Mouse (Mus musculus): ENCODE measurements around the gene Sema4b. TPM values are rescaled to one million over a fixed set of nuclear protein-coding genes. Genes with fewer than 3 reads are reported as not detected.

Gene Sema4b
- polyA plus RNA-seq, 1 experiment from 2014 or later: 24.7 TPM

GRCm38 (mm10) chr7:80199851-80200587 lies 13.4 kb downstream of the Sema4b start:
- Histone ChIP-seq H3K4me2 (replicated peaks) (peak overlapping the region; percentile 86), H3K27me3 (no peaks in the 10 kb centered on the region), H3K9ac (replicated peaks) (0 out of 2 replicates have a peak overlapping the region, but pooled peaks have one; percentile 76), H3K4me3 (peak overlapping the region; percentile 76; the same call in 1 of the 2 replicates), H3K36me3 (no peaks in the 10 kb centered on the region), H3K4me1 (peaks cover 69% of the 10 kb centered on the region), H3K9me3 (no peaks in the 10 kb centered on the region), H3K27ac (replicated peaks) (no peak overlapping the region)
- no peak for ATAC-seq (replicated peaks)
- WGBS: 86% methylated on average over 11 of the region's 11 CpGs

DNA sequence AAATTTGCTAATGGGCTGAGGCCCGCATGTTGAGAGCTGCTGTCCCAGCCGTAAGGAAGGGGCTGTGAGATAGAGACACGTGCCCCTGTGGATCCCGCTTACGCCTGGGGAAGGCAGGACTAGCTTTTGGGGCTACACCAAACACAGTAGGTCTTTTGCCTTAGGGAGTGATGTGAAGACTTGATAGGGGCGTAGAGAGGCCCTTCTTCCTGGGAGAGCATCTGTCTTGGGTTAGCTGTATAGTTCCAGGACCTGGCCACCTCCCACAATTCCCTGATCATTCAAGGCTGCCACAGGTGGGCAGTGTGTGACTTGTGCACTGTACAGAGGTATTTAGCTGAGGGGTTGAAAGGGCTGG lies 13.9 kb downstream of the Sema4b start:
- 87% methylated on average over 6 of the region's 6 CpGs for WGBS
- H3K9me3 ChIP-seq: no peaks in the 10 kb centered on the region
- peaks cover 72% of the 10 kb centered on the region for H3K4me1 ChIP-seq
- 0 out of 2 replicates have a peak overlapping the region, but pooled peaks have one; percentile 86 for H3K4me2 ChIP-seq (replicated peaks)
- no peak for ATAC-seq (replicated peaks)
- H3K9ac ChIP-seq (replicated peaks): no peak overlapping the region
- H3K27me3 ChIP-seq: no peaks in the 10 kb centered on the region
- H3K27ac ChIP-seq (replicated peaks): no peak overlapping the region
- no peak overlapping the region for H3K4me3 ChIP-seq
- no peaks in the 10 kb centered on the region for H3K36me3 ChIP-seq

DNA sequence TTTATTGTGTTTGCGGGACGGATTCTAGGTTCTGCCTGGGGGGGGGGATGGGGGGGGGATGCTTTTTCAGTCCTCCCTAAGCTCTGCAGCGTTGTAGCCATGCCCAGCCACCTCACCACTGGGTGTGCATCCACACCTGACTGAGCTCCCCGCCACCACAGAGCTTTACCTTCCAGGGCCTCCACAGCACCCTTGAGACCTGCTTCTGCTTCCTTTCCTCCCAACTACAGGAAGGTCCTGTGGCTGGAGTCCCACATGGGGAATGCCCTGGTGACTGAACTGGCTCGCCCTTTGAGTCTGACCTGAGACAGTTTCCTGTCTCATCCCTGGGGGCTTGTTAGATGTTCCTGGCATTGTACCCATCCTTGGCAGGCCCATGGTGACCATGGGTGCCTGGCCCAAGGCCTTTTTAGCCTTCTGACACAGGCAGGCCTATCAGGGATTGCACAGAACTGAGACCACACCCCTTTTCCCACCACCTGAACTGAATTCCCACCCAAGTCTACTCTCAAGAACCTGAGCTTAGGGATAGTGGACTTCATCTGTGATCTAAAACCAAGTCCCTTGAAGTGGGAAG lies 14.4 kb downstream of the Sema4b start:
- WGBS: 83% methylated on average over 5 of the region's 5 CpGs
- H3K9me3 ChIP-seq: no peaks in the 10 kb centered on the region
- H3K4me1 ChIP-seq: peaks cover 73% of the 10 kb centered on the region
- no peak overlapping the region for H3K4me2 ChIP-seq (replicated peaks)
- ATAC-seq (replicated peaks): no peak
- H3K9ac ChIP-seq (replicated peaks): no peak overlapping the region
- H3K27ac ChIP-seq (replicated peaks): no peak overlapping the region
- H3K4me3 ChIP-seq: no peak overlapping the region
- no peaks in the 10 kb centered on the region for H3K27me3 ChIP-seq
- H3K36me3 ChIP-seq: no peaks in the 10 kb centered on the region

DNA sequence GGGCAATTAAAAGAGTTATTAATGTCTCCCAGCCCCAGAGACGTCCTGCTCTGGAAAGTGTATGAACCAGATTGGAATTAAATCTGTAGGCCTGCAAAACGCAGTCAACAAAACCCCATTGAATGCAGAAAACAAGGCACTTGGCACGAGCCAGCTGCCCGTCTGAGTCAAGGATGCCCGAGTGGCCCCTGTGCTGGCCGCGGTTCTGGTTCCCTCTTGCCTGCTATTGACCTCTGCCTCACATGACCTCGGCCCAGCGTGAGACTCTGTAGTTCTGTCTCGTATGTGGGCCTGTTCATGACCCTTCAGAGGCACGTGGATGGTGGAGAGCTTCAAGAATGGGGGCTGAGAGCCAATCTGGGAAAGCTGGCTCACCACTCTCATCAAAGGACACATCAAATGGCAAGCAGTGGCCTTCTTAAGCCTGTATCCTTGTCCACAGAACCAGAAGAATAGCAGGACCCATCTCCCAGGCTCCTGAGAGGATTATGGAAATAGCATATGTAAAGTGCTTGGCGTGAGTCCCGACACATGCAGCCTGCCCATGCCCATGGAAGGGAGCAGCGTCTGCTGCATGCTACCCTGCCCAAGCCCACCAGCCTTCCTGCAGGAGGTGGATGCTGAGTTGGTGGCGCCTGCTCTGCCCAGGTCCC lies 15.4 kb downstream of the Sema4b start:
- no peaks in the 10 kb centered on the region for H3K27me3 ChIP-seq
- 54% methylated on average over 15 of the region's 15 CpGs for WGBS
- H3K9me3 ChIP-seq: no peaks in the 10 kb centered on the region
- H3K36me3 ChIP-seq: no peaks in the 10 kb centered on the region
- H3K4me1 ChIP-seq: peaks cover 72% of the 10 kb centered on the region
- no peak overlapping the region for H3K9ac ChIP-seq (replicated peaks)
- peak overlapping the region; percentile 68 for H3K27ac ChIP-seq (replicated peaks)
- no peak for ATAC-seq (replicated peaks)
- H3K4me3 ChIP-seq: no peak overlapping the region
- H3K4me2 ChIP-seq (replicated peaks): peak overlapping the region; percentile 1; the same call in 1 of the 2 replicates

- 88% methylated on average over 5 of the region's 5 CpGs for WGBS
- Histone ChIP-seq H3K27me3 (no peaks in the 10 kb centered on the region), H3K4me3 (no peak overlapping the region), H3K9me3 (no peaks in the 10 kb centered on the region), H3K36me3 (no peaks in the 10 kb centered on the region), H3K4me2 (replicated peaks) (no peak overlapping the region), H3K9ac (replicated peaks) (peak overlapping the region; percentile 19; the same call in 1 of the 2 replicates), H3K27ac (replicated peaks) (peak overlapping the region; percentile 68), H3K4me1 (peaks cover 71% of the 10 kb centered on the region)
- no peak for ATAC-seq (replicated peaks)
Observed at GRCm38 (mm10) chr7:80202961-80203360, 16.3 kb downstream of the Sema4b start.

DNA sequence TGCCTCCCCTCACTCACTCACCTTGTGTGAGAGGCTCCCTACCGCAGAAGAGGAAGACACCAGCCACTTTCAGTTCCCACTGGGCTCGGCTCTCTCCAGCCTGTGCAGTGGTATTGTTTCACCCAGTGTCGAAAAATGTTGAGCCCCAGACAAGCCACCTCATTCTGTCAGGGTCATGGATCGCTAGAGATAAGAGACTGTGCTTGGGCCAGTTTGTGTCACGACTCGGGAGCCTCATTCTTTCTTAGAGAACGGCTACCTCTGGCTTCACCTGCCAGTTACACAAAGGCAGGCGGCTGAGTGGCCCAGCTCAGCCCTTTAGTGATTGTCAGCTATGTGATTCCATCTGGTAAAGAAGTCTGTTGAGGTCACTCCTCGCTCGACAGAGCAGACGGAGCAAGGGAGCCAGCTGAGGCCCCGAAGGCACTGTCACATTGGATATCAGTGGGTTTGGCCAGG lies 17.0 kb downstream of the Sema4b start:
- H3K4me2 ChIP-seq (replicated peaks): no peak overlapping the region
- H3K27me3 ChIP-seq: no peaks in the 10 kb centered on the region
- 42% methylated on average over 12 of the region's 12 CpGs for WGBS
- no peaks in the 10 kb centered on the region for H3K9me3 ChIP-seq
- no peaks in the 10 kb centered on the region for H3K36me3 ChIP-seq
- peaks cover 78% of the 10 kb centered on the region for H3K4me1 ChIP-seq
- peak overlapping the region; percentile 68; the same call in 1 of the 2 replicates for H3K27ac ChIP-seq (replicated peaks)
- no peak overlapping the region for H3K4me3 ChIP-seq
- no peak overlapping the region for H3K9ac ChIP-seq (replicated peaks)
- no peak for ATAC-seq (replicated peaks)

DNA sequence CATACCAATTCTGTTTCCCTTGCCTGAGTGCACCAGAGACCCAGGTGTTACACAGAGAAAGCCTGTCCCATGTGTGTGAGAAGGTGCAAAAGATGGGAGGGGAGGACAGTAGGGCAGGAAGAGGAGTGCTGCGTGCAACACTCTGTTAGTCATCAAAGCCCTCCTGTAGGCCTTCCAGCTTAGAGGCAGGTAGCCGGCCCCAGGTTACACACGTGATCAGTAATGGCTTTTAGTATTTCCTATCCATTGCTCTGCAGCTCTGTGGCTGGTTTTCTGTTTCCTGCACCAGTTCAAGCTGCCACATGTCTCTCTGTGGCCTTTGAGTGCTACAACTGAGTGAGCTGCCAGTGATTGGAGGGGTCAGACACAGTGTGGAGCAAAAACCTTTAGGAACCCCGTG lies 17.7 kb downstream of the Sema4b start:
- WGBS: 90% methylated on average over 4 of the region's 4 CpGs
- Histone ChIP-seq H3K9me3 (no peaks in the 10 kb centered on the region), H3K9ac (replicated peaks) (no peak overlapping the region), H3K27me3 (no peaks in the 10 kb centered on the region), H3K4me3 (no peak overlapping the region), H3K27ac (replicated peaks) (peak overlapping the region; percentile 68; the same call in 1 of the 2 replicates), H3K4me2 (replicated peaks) (no peak overlapping the region), H3K4me1 (peaks cover 80% of the 10 kb centered on the region), H3K36me3 (no peaks in the 10 kb centered on the region)
- ATAC-seq (replicated peaks): no peak

DNA sequence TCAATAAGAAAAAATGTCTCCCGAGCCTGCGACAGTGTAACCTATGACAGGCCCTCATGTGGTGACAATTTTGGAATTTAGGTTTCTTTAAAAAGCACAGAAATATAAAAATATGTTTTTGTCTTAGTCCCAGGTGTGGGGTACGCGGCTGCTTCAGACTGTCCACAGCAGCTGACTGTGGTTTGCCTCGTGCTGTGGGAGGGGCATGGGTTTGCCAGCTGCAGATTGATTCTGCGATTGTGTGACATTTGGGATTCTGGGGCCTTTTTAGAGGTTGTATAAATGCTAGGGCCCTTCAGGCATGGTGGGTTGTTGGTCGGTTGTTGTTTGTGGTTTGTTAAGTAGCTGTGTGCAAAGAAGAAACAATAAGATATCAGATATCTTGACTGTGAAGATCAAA lies 18.3 kb downstream of the Sema4b start:
- no peak overlapping the region for H3K4me2 ChIP-seq (replicated peaks)
- no peak for ATAC-seq (replicated peaks)
- 84% methylated on average over 7 of the region's 7 CpGs for WGBS
- H3K27me3 ChIP-seq: no peaks in the 10 kb centered on the region
- no peaks in the 10 kb centered on the region for H3K9me3 ChIP-seq
- H3K9ac ChIP-seq (replicated peaks): no peak overlapping the region
- no peaks in the 10 kb centered on the region for H3K36me3 ChIP-seq
- H3K27ac ChIP-seq (replicated peaks): no peak overlapping the region
- no peak overlapping the region for H3K4me3 ChIP-seq
- peaks cover 78% of the 10 kb centered on the region for H3K4me1 ChIP-seq

GRCm38 (mm10) chr7:80205705-80206589 lies 19.3 kb downstream of the Sema4b start:
- Histone ChIP-seq H3K4me3 (no peak overlapping the region), H3K4me1 (peaks cover 73% of the 10 kb centered on the region), H3K4me2 (replicated peaks) (no peak overlapping the region), H3K27me3 (no peaks in the 10 kb centered on the region), H3K9ac (replicated peaks) (no peak overlapping the region), H3K27ac (replicated peaks) (no peak overlapping the region), H3K9me3 (no peaks in the 10 kb centered on the region), H3K36me3 (no peaks in the 10 kb centered on the region)
- ATAC-seq (replicated peaks): no peak
- 87% methylated on average over 12 of the region's 12 CpGs for WGBS

GRCm38 (mm10) chr7:80207314-80207731 lies 20.7 kb downstream of the Sema4b start:
- Histone ChIP-seq H3K27ac (replicated peaks) (no peak overlapping the region), H3K9me3 (no peaks in the 10 kb centered on the region), H3K27me3 (no peaks in the 10 kb centered on the region), H3K4me2 (replicated peaks) (no peak overlapping the region), H3K36me3 (no peaks in the 10 kb centered on the region), H3K4me1 (peaks cover 62% of the 10 kb centered on the region), H3K4me3 (no peak overlapping the region), H3K9ac (replicated peaks) (no peak overlapping the region)
- 73% methylated on average over 3 of the region's 3 CpGs for WGBS
- no peak for ATAC-seq (replicated peaks)

- 67% methylated on average over 18 of the region's 18 CpGs for WGBS
- no peak overlapping the region for H3K4me2 ChIP-seq (replicated peaks)
- H3K4me1 ChIP-seq: peaks cover 54% of the 10 kb centered on the region
- no peaks in the 10 kb centered on the region for H3K9me3 ChIP-seq
- H3K36me3 ChIP-seq: 0 out of 2 replicates have a peak, but pooled peaks cover 1% of the 10 kb centered on the region
- ATAC-seq (replicated peaks): peak; percentile 56; the same call in 1 of the 2 replicates
- H3K27ac ChIP-seq (replicated peaks): no peak overlapping the region
- H3K27me3 ChIP-seq: no peaks in the 10 kb centered on the region
- H3K4me3 ChIP-seq: no peak overlapping the region
- no peak overlapping the region for H3K9ac ChIP-seq (replicated peaks)
Observed at GRCm38 (mm10) chr7:80208026-80208642, 21.5 kb downstream of the Sema4b start.
